Comparison of ENCODE assay signal across 9 mouse cellular contexts in the genomic region with DNA sequence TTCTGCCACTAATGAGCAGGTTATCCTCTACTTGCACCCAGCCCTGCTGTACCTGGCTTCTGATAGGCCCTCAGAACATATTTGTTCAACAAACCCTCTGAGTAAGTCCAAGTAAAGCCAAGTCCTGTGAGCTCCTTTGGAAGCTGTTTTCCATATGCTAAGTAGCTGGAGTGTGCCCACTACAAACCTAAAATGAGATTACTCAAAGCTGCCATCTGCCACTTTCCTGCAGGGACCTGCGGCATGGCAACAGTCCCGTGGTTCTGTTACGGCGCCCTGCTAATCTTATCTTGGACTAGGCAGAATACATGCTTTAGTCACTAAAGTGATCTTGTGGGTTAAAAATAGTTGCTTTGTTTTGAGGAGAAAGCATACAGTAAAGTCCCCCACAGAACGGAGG. TPM values are rescaled to one million over a fixed set of nuclear protein-coding genes. Genes with fewer than 3 reads are reported as not detected.
DNase-seq lines count a peak whose midpoint lies in the region; ATAC-seq and TF ChIP-seq lines count a peak whose summit lies in the region.
"Had no signal": no experiment of that assay in that cellular context is flagged by ENCODE, and none has a peak within 500 bp of the region (broad histone marks: within the 10 kb centered on the region; RNA-seq: fewer than 3 reads in every experiment).

No protein-coding gene starts in this region.

- WGBS in midbrain, embryonic 13.5 days = 54% methylated on average over 5 of the region's 5 CpGs
- 40% methylated on average over 5 of the region's 5 CpGs for WGBS in midbrain, embryonic 15.5 days
- 90% methylated on average over 5 of the region's 5 CpGs for WGBS in liver, adult 2 months

- peaks cover 34% of the 10 kb centered on the region; the same call in 1 of the 2 replicates for H3K79me2 ChIP-seq in liver, adult 2 months (ENCODE audit: control insufficient read depth, insufficient read depth, low read length)

- no peaks in the 10 kb centered on the region for H3K9me3 ChIP-seq in midbrain, embryonic 13.5 days
- no peaks in the 10 kb centered on the region for H3K9me3 ChIP-seq in midbrain, embryonic 15.5 days
- H3K9me3 ChIP-seq: limb, embryonic 12.5 days; neural tube, embryonic 13.5 days had no signal

- no peak for DNase-seq in liver, adult 2 months (ENCODE audit: extremely low read depth, low read depth, low spot score)
- DNase-seq in telencephalon, adult 2 months (ENCODE audit: low read depth, low spot score) = peak; percentile 87
- no peak for DNase-seq in spleen, postnatal 36 days (ENCODE audit: low spot score in 2 of 2)
- DNase-seq in testis, postnatal 10 days (ENCODE audit: low spot score) = no peak

- ATAC-seq in midbrain, embryonic 13.5 days = peak; percentile 34; the same call in 1 of the 2 replicates
- no peak for ATAC-seq in midbrain, embryonic 15.5 days (replicated peaks)
- peak; percentile 82 for ATAC-seq in frontal cortex, adult (ENCODE audit: low TSS enrichment)

- H3K36me3 ChIP-seq in midbrain, embryonic 13.5 days = no peaks in the 10 kb centered on the region
- no peaks in the 10 kb centered on the region for H3K36me3 ChIP-seq in midbrain, embryonic 15.5 days (replicated peaks)
- H3K36me3 ChIP-seq in liver, adult 2 months (ENCODE audit: control insufficient read depth, insufficient read depth, low read length) = no peaks in the 10 kb centered on the region
- H3K36me3 ChIP-seq: limb, embryonic 12.5 days; neural tube, embryonic 13.5 days had no signal

- H3K4me3 ChIP-seq in midbrain, embryonic 13.5 days (replicated peaks) = no peak overlapping the region
- H3K4me3 ChIP-seq in midbrain, embryonic 15.5 days = no peak overlapping the region
- no peak overlapping the region for H3K4me3 ChIP-seq in liver, adult 2 months (ENCODE audit: insufficient read depth, low read depth, low read length)
- H3K4me3 ChIP-seq: limb, embryonic 12.5 days; neural tube, embryonic 13.5 days had no signal

- no peak overlapping the region for H3K9ac ChIP-seq in midbrain, embryonic 13.5 days (replicated peaks)
- no peak overlapping the region for H3K9ac ChIP-seq in midbrain, embryonic 15.5 days
- H3K9ac ChIP-seq in liver, adult 2 months (ENCODE audit: low read depth, low read length) = no peak overlapping the region
- H3K9ac ChIP-seq: limb, embryonic 12.5 days; neural tube, embryonic 13.5 days had no signal

- TF ChIP-seq CTCF in liver, adult 2 months (IDR thresholded peaks at IDR 0.05; ENCODE audit: low read depth, low read length) = no peak

- H3K27ac ChIP-seq in midbrain, embryonic 13.5 days = no peak overlapping the region; the same call in 1 of the 2 replicates
- H3K27ac ChIP-seq in midbrain, embryonic 15.5 days = no peak overlapping the region
- H3K27ac ChIP-seq in liver, adult 2 months (replicated peaks; ENCODE audit: insufficient read depth, low read depth, low read length) = peak overlapping the region; percentile 57; the same call in 1 of the 2 replicates
- H3K27ac ChIP-seq: neural tube, embryonic 13.5 days had no signal

- no peaks in the 10 kb centered on the region for H3K27me3 ChIP-seq in midbrain, embryonic 13.5 days
- no peaks in the 10 kb centered on the region for H3K27me3 ChIP-seq in midbrain, embryonic 15.5 days (replicated peaks)
- H3K27me3 ChIP-seq in liver, adult 2 months (ENCODE audit: control insufficient read depth, insufficient read depth, low read length) = no peaks in the 10 kb centered on the region
- H3K27me3 ChIP-seq: limb, embryonic 12.5 days; neural tube, embryonic 13.5 days had no signal

- no peak for TF ChIP-seq POLR2A in liver, adult 2 months (IDR thresholded peaks at IDR 0.05; ENCODE audit: extremely low read depth, insufficient read depth, low read length)

- no peak overlapping the region for H3K4me2 ChIP-seq in midbrain, embryonic 13.5 days (replicated peaks)
- no peak overlapping the region for H3K4me2 ChIP-seq in midbrain, embryonic 15.5 days
- H3K4me2 ChIP-seq: limb, embryonic 12.5 days; neural tube, embryonic 13.5 days had no signal

- H3K4me1 ChIP-seq in midbrain, embryonic 13.5 days (replicated peaks) = peaks cover 30% of the 10 kb centered on the region
- H3K4me1 ChIP-seq in midbrain, embryonic 15.5 days = peaks cover 23% of the 10 kb centered on the region
- H3K4me1 ChIP-seq in liver, adult 2 months (ENCODE audit: control insufficient read depth, insufficient read depth, low read length) = peaks cover 13% of the 10 kb centered on the region

RNA-seq across cellular contexts. Expression of gene Tbc1d8, which starts 32.4 kb away (rescaled TPM):
- 7.2 and 7.8 TPM in 2 replicates for polyA plus RNA-seq in midbrain, embryonic 13.5 days (2015; fragmentation: Nextera tagmentation; extraction: Ambion mirVana)
- polyA plus RNA-seq in midbrain, embryonic 15.5 days (2015; fragmentation: Nextera tagmentation; extraction: Ambion mirVana) = 11.0 and 11.3 TPM in 2 replicates
- 7.0 and 12.6 TPM in 2 replicates for total RNA-seq in liver, adult 2 months (2014; rRNA removed)
- polyA plus RNA-seq in liver, adult 2 months (2012; rRNA removed) = 8.2 and 13.9 TPM in 2 replicates
